Mouse (Mus musculus) testis, adult 2 months (tissue): ENCODE data around the gene Htr1d. TPM values are rescaled to one million over a fixed set of nuclear protein-coding genes. Genes with fewer than 3 reads are reported as not detected.

Experiments used
- H3K27ac ChIP-seq: fragments of 200-500 bp; 2 replicates; pipeline ENCODE4 v1.5.1; 2012; ENCODE audit warnings: low read depth, low read length; ENCODE audit not compliant: control insufficient read depth, insufficient read depth
- H3K27me3 ChIP-seq: fragments of 200-500 bp; 2 replicates; pipeline ENCODE4 v1.6.1; 2012; ENCODE audit warnings: mild to moderate bottlenecking, low read length, moderate library complexity; ENCODE audit not compliant: control insufficient read depth, insufficient read depth
- H3K36me3 ChIP-seq: fragments of 200-500 bp; 2 replicates; pipeline ENCODE4 v1.6.1; 2012; ENCODE audit warnings: mild to moderate bottlenecking, low read length; ENCODE audit not compliant: control insufficient read depth, insufficient read depth
- H3K4me1 ChIP-seq: fragments of 200-500 bp; 2 replicates; pipeline ENCODE4 v1.6.1; 2012; ENCODE audit warnings: low read length; ENCODE audit not compliant: control insufficient read depth, insufficient read depth
- H3K4me3 ChIP-seq: fragments of 200-500 bp; 2 replicates; pipeline ENCODE4 v1.5.1; 2012; ENCODE audit warnings: low read depth, mild to moderate bottlenecking, low read length, moderate library complexity, mixed read lengths; ENCODE audit not compliant: control insufficient read depth
- CTCF ChIP-seq: fragments of 200-500 bp; IDR thresholded peaks from 2 replicates; pipeline ENCODE4 v1.5.1; 2012; ENCODE audit warnings: low read depth, mild to moderate bottlenecking, inconsistent platforms, low read length, moderate library complexity; ENCODE audit not compliant: control insufficient read depth, insufficient read depth, insufficient replicate concordance
- POLR2A ChIP-seq: fragments of 200-500 bp; IDR thresholded peaks from 2 replicates; pipeline ENCODE4 v1.6.1; 2012; ENCODE audit warnings: low read depth, mild to moderate bottlenecking, inconsistent platforms, low read length, moderate library complexity; ENCODE audit not compliant: control insufficient read depth
- polyA plus RNA-seq: library from polyadenylated mRNA; depleted of rRNA; stranded (reverse); fragments of >200 nt; gene quantifications from 2 replicates; pipeline ENCODE4 v1.2.3, GENCODE M21; 2012

The Htr1d gene
- polyA plus RNA-seq, 1 experiment, result 0.15 TPM

GRCm38 (mm10) chr4:136415477-136415876, 7.8 kb upstream of the Htr1d start:
- Histone ChIP-seq H3K36me3 (no peaks in the 10 kb centered on the region), H3K27ac (no peak overlapping the region), H3K4me1 (no peaks in the 10 kb centered on the region), H3K27me3 (no peaks in the 10 kb centered on the region), H3K4me3 (no peak overlapping the region)
- TF ChIP-seq CTCF (no peak), POLR2A (no peak)

- H3K27ac ChIP-seq, result no peak overlapping the region
- H3K4me3 ChIP-seq, result no peak overlapping the region
- H3K27me3 ChIP-seq, result no peaks in the 10 kb centered on the region
Observed at GRCm38 (mm10) chr4:136418962-136419361, 4.4 kb upstream of the Htr1d start.

GRCm38 (mm10) chr4:136419386-136419785, 3.9 kb upstream of the Htr1d start:
- no peak overlapping the region for H3K27ac ChIP-seq
- no peaks in the 10 kb centered on the region; the same call in 1 of the 2 replicates for H3K27me3 ChIP-seq
- H3K36me3 ChIP-seq, result no peaks in the 10 kb centered on the region
- H3K4me1 ChIP-seq, result peaks cover 3% of the 10 kb centered on the region; the same call in 1 of the 2 replicates
- TF ChIP-seq POLR2A, result no peak
- no peak for TF ChIP-seq CTCF
- no peak overlapping the region for H3K4me3 ChIP-seq

More at GRCm38 (mm10) chr4:136418962-136419361, 4.4 kb upstream of the Htr1d start:
- H3K4me1 ChIP-seq, result no peaks in the 10 kb centered on the region
- TF ChIP-seq POLR2A (no peak), CTCF (no peak)
- no peaks in the 10 kb centered on the region for H3K36me3 ChIP-seq

- TF ChIP-seq POLR2A (no peak), CTCF (no peak)
- H3K27me3 ChIP-seq, result no peaks in the 10 kb centered on the region; the same call in 1 of the 2 replicates
- no peak overlapping the region for H3K27ac ChIP-seq
- H3K4me1 ChIP-seq, result peaks cover 7% of the 10 kb centered on the region
- no peaks in the 10 kb centered on the region for H3K36me3 ChIP-seq
- H3K4me3 ChIP-seq, result peak overlapping the region; percentile 16
Observed at GRCm38 (mm10) chr4:136424120-136424999, 1.0 kb downstream of the Htr1d start.

- H3K27ac ChIP-seq, result no peak overlapping the region
- H3K27me3 ChIP-seq, result no peaks in the 10 kb centered on the region; the same call in 1 of the 2 replicates
Observed at GRCm38 (mm10) chr4:136425000-136425288, 1.6 kb downstream of the Htr1d start.

GRCm38 (mm10) chr4:136430609-136431375, 7.5 kb downstream of the Htr1d start:
- H3K4me3 ChIP-seq, result no peak overlapping the region
- no peak overlapping the region for H3K27ac ChIP-seq
- no peaks in the 10 kb centered on the region for H3K36me3 ChIP-seq

More at GRCm38 (mm10) chr4:136425000-136425288, 1.6 kb downstream of the Htr1d start:
- H3K4me3 ChIP-seq, result peak overlapping the region; percentile 16
- no peaks in the 10 kb centered on the region for H3K36me3 ChIP-seq
- no peak for TF ChIP-seq POLR2A
- TF ChIP-seq CTCF, result 0 out of 2 replicates have a peak, but pooled peaks have one; percentile 25
- H3K4me1 ChIP-seq, result peaks cover 7% of the 10 kb centered on the region

GRCm38 (mm10) chr4:136431376-136431693, 8.0 kb downstream of the Htr1d start:
- no peaks in the 10 kb centered on the region for H3K36me3 ChIP-seq
- TF ChIP-seq CTCF (peak; percentile 54; the same call in 1 of the 2 replicates), POLR2A (no peak)
- no peak overlapping the region for H3K27ac ChIP-seq
- no peak overlapping the region for H3K4me3 ChIP-seq
- no peaks in the 10 kb centered on the region for H3K27me3 ChIP-seq
- H3K4me1 ChIP-seq, result no peaks in the 10 kb centered on the region

More at GRCm38 (mm10) chr4:136430609-136431375, 7.5 kb downstream of the Htr1d start:
- no peaks in the 10 kb centered on the region for H3K4me1 ChIP-seq
- no peak for TF ChIP-seq CTCF
- TF ChIP-seq POLR2A, result no peak
- H3K27me3 ChIP-seq, result no peaks in the 10 kb centered on the region
